Mouse (Mus musculus) neural tube, embryonic 13.5 days (tissue): Measurements from ENCODE around the gene Ppp6c. TPM values are rescaled to one million over a fixed set of nuclear protein-coding genes. Genes with fewer than 3 reads are reported as not detected.
A peak's percentile ranks its signal among the peaks of the same experiment; 100 is the strongest.
"Not testable (repeated sequence)": the region's sequence is repeated elsewhere in the genome, so short reads cannot be mapped to it uniquely, and the experiment has no call there.

Experiments
- ATAC-seq: fragments of 200-750 bp; cut with Nextera tagmentation; 2 replicates; pipeline ENCODE4 v1.8.0; 2017; ENCODE audit warnings: low read depth, mild to moderate bottlenecking, moderate TSS enrichment, moderate library complexity
- H3K27ac ChIP-seq: fragments of 300-500 bp; sonication (generic); replicated peaks from 2 replicates; pipeline ENCODE4 v1.5.1; 2015; ENCODE audit warnings: moderate library complexity, mild to moderate bottlenecking, inconsistent platforms
- H3K27me3 ChIP-seq: fragments of 300-500 bp; sonication (generic); 2 replicates; pipeline ENCODE4 v1.6.1; 2015; ENCODE audit warnings: mild to moderate bottlenecking, inconsistent platforms
- H3K36me3 ChIP-seq: fragments of 300-500 bp; sonication (generic); 2 replicates; pipeline ENCODE4 v1.6.1; 2015; ENCODE audit warnings: mild to moderate bottlenecking, inconsistent platforms
- H3K4me1 ChIP-seq: fragments of 300-500 bp; sonication (generic); replicated peaks from 2 replicates; pipeline ENCODE4 v1.6.1; 2015; ENCODE audit warnings: inconsistent platforms
- H3K4me2 ChIP-seq: fragments of 300-500 bp; sonication (generic); 2 replicates; pipeline ENCODE4 v1.6.1; 2015; ENCODE audit warnings: inconsistent platforms, mild to moderate bottlenecking, moderate library complexity
- H3K4me3 ChIP-seq: fragments of 300-500 bp; sonication (generic); 2 replicates; pipeline ENCODE4 v1.5.1; 2015; ENCODE audit warnings: mild to moderate bottlenecking, inconsistent platforms
- H3K9ac ChIP-seq: fragments of 300-500 bp; sonication (generic); 2 replicates; pipeline ENCODE4 v1.6.1; 2015; ENCODE audit warnings: moderate library complexity, mild to moderate bottlenecking, inconsistent platforms
- H3K9me3 ChIP-seq: fragments of 300-500 bp; sonication (generic); 2 replicates; pipeline ENCODE4 v1.6.1; 2016; ENCODE audit warnings: inconsistent platforms
- WGBS: fragments of 180-500 bp; shearing (Covaris S2); methylation state at CpG from one replicate; pipeline ENCODE4 v1.1.7; 2015; 5-methylcytosine and 5-hydroxymethylcytosine counted together
- polyA plus RNA-seq: library from polyadenylated mRNA; unstranded; fragments of >200 nt; fragmentation: Nextera tagmentation; extraction: Ambion mirVana; gene quantifications from 2 replicates; pipeline ENCODE4 v1.2.1, GENCODE M21; 2015

Ppp6c gene
- 74.1 and 74.7 TPM in 2 replicates for polyA plus RNA-seq

- peak; percentile 98 for ATAC-seq
- Histone ChIP-seq H3K4me3 (peak within 1 kb of the TSS; percentile 65), H3K9me3 (no peaks in the 10 kb centered on the region), H3K36me3 (no peaks in the 10 kb centered on the region), H3K9ac (peak within 1 kb of the TSS; percentile 89), H3K27me3 (no peaks in the 10 kb centered on the region), H3K4me2 (peak within 1 kb of the TSS; percentile 76), H3K4me1 (peaks cover 25% of the 10 kb centered on the region), H3K27ac (peak within 1 kb of the TSS; percentile 92)
- under 1% methylated on average over 44 of the region's 56 CpGs for WGBS
Observed at GRCm38 (mm10) chr2:39226019-39226640, at the start of gene Ppp6c. Gene Ppp6c (minus strand): TSS chr2:39226451.

DNA sequence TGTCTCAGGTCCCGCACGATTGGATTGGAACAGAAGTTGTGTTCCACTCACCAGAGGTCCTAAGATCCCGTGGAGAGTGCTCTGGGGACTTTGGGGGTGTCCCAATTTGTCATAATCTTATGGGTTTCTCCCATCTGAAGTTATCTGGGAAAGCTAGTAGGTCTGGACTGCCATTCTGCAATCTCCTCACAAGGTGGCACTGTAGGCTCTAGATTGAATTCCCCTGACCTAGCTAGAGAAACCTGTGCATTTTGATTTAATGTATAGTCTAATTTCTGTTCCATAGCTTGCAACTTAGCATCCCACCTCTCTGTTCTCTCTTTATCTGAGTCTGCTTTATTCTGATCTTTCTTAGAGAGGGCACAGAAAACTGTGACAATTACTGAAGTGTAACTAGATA lies 42.1 kb upstream of the Ppp6c start:
- Histone ChIP-seq H3K4me1 (no peaks in the 10 kb centered on the region), H3K4me3 (no peak overlapping the region), H3K27ac (no peak overlapping the region), H3K9ac (no peak overlapping the region), H3K9me3 (peaks cover 14% of the 10 kb centered on the region), H3K27me3 (no peaks in the 10 kb centered on the region), H3K4me2 (no peak overlapping the region), H3K36me3 (no peaks in the 10 kb centered on the region)
- ATAC-seq: no peak
- WGBS: 51% methylated on average over 3 of the region's 3 CpGs

DNA sequence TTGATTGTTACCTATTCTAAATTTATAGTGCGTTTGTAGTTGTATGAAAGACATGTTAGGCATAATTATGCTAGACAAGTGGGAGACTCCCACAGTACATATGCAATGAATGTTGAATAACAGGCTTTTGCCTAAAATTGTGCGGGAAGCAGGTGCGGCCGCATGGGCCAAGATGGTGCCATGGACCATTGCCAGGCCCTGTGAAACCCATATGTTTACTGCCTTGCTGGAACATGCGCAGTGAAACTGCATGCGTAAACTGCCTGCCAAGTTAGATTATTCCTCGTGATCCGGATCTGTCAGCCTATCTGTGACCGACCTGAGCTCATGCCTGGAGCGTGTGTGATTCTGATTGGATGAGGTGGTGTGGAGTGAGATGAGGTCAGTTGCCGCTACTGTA lies 26.0 kb upstream of the Ppp6c start:
- ATAC-seq, H3K27ac ChIP-seq, H3K27me3 ChIP-seq, H3K9me3 ChIP-seq, H3K4me3 ChIP-seq, H3K4me2 ChIP-seq, H3K9ac ChIP-seq, H3K4me1 ChIP-seq, H3K36me3 ChIP-seq: not testable (repeated sequence)
- 94% methylated on average over 11 of the region's 11 CpGs for WGBS

- WGBS: 94% methylated on average over 10 of the region's 11 CpGs
- H3K36me3 ChIP-seq, H3K4me1 ChIP-seq, H3K4me3 ChIP-seq, ATAC-seq, H3K4me2 ChIP-seq, H3K27me3 ChIP-seq, H3K27ac ChIP-seq, H3K9ac ChIP-seq, H3K9me3 ChIP-seq: not testable (repeated sequence)
Observed at GRCm38 (mm10) chr2:39246862-39247261, 20.6 kb upstream of the Ppp6c start.

GRCm38 (mm10) chr2:39226731-39227130 lies 480 bp upstream of the Ppp6c start:
- Histone ChIP-seq H3K27ac (0 out of 2 replicates have a peak overlapping the region, but pooled peaks have one; percentile 92), H3K4me3 (peak overlapping the region; percentile 65), H3K9me3 (no peaks in the 10 kb centered on the region), H3K4me2 (peak overlapping the region; percentile 54), H3K9ac (peak overlapping the region; percentile 55; the same call in 1 of the 2 replicates), H3K4me1 (peaks cover 25% of the 10 kb centered on the region), H3K27me3 (no peaks in the 10 kb centered on the region), H3K36me3 (no peaks in the 10 kb centered on the region)
- ATAC-seq: peak; percentile 7
- 36% methylated on average over 3 of the region's 3 CpGs for WGBS

DNA sequence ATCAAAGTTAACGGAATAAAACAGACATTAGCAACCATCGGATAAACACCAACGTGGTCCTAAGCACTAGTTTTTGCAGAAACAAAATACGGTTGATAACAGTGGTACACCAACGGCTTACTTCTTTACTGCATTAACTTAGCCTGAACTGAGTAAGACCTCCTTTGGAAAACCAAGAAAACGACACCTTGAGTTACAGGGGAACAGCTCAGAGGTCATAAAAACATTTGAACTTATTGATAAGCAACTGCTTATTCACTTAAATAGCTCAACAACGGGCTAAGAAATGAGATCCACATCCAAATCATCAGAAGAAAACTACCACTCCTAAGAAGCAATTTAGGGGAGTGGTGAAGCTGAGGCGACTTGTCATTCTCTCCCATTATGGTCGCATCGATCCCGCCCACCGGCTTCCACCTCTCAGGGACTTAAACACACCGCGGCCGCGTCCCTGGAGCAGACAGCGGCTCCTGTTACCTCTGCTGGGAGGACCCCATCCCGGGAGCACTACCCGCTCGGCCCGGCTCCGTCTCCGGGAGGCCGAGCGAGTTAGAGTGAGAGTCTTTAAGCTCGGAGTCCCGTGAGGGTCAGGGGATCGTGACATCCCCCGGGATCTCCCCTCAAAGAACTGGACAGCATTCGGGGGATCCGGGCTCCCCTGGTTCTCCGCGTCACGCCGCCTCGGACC lies 776 bp downstream of the Ppp6c start:
- WGBS: 6% methylated on average over 29 of the region's 36 CpGs
- peak; percentile 77 for ATAC-seq
- Histone ChIP-seq H3K27ac (peak overlapping the region; percentile 92), H3K4me3 (peak overlapping the region; percentile 65), H3K9ac (peak overlapping the region; percentile 89), H3K4me2 (peak overlapping the region; percentile 76), H3K4me1 (peaks cover 25% of the 10 kb centered on the region)
- H3K27me3 ChIP-seq, H3K36me3 ChIP-seq, H3K9me3 ChIP-seq: not testable (repeated sequence)

- H3K4me3 ChIP-seq: peak overlapping the region; percentile 65
- H3K27ac ChIP-seq: no peak overlapping the region
- no peaks in the 10 kb centered on the region for H3K27me3 ChIP-seq
- peak overlapping the region; percentile 89; the same call in 1 of the 2 replicates for H3K9ac ChIP-seq
- H3K4me2 ChIP-seq: peak overlapping the region; percentile 76
- no peaks in the 10 kb centered on the region for H3K36me3 ChIP-seq
- H3K4me1 ChIP-seq: peaks cover 25% of the 10 kb centered on the region
- no peak for ATAC-seq
- H3K9me3 ChIP-seq: no peaks in the 10 kb centered on the region
Observed at GRCm38 (mm10) chr2:39224621-39225020, 1.6 kb downstream of the Ppp6c start.

- ATAC-seq: no peak
- H3K27ac ChIP-seq: no peak overlapping the region
- H3K4me3 ChIP-seq: no peak overlapping the region
- no peaks in the 10 kb centered on the region for H3K36me3 ChIP-seq
- no peaks in the 10 kb centered on the region for H3K9me3 ChIP-seq
- H3K4me2 ChIP-seq: no peak overlapping the region
- H3K4me1 ChIP-seq: peaks cover 24% of the 10 kb centered on the region
- H3K9ac ChIP-seq: no peak overlapping the region
- no peaks in the 10 kb centered on the region for H3K27me3 ChIP-seq
- 96% methylated on average over 6 of the region's 6 CpGs for WGBS
Observed at GRCm38 (mm10) chr2:39220010-39220409, 6.2 kb downstream of the Ppp6c start.

DNA sequence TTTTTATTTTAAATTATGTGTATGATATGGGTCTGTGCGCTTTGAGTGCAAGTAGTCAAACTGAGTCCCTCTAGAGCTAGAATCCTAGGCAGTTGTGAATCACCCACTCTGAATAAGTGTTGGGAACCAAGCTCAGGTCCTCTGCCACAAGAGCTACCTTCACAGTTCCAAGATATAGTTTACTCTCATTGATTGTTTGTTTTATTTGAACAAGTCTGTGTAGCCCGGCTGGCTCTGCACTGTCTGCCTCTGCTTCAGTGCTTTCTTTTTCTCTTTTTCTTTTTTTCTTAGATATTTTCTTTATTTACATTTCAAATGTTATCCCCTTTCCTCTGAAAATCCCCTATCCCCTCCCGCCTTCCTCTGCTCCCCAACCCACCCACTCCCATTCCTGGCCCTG lies 7.2 kb downstream of the Ppp6c start:
- Histone ChIP-seq H3K27me3 (no peaks in the 10 kb centered on the region), H3K4me2 (no peak overlapping the region), H3K36me3 (no peaks in the 10 kb centered on the region), H3K27ac (no peak overlapping the region), H3K4me1 (peaks cover 15% of the 10 kb centered on the region), H3K9ac (no peak overlapping the region), H3K4me3 (no peak overlapping the region), H3K9me3 (no peaks in the 10 kb centered on the region)
- ATAC-seq: no peak
- 88% methylated on average over 3 of the region's 3 CpGs for WGBS

DNA sequence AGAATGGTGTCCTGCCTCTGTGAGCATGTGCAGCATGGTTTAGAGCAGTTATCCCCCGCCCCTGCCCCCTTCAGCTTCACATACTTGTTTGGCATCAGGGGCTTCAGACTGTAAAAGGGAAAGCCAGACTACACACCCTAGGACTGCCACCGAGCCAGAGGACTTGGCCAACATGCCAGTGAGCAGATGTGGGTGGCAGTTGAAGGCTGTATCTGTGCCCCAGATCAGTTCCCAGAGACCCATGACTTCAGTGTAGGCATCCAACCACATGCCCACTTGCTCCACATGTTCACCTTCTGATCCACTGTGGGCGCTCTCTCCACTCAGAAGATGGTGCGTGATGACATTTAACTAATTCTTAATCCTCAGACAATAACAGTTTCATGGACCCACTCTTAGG lies 9.1 kb downstream of the Ppp6c start:
- ATAC-seq: no peak
- H3K4me2 ChIP-seq: no peak overlapping the region
- whole genome bisulfite sequencing: 100% methylated on average over 4 of the region's 4 CpGs

DNA sequence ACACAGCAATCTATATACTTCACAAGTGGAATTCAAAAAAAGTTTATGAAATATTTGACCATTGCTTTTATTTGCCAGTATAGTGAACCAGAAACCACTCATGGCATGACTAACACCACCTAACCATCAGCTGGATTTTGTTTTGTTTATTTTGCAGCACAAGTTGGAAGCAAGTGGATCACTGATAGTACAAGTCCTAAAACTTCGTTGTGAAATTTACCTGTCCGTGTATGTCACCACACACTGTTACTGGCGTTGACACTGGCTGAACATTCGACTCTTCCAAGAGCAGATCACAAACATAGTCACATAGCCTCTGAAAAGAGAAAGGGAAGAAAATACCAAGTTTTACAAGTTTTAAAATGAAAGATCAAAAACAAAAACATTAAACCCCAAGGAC lies 15.5 kb downstream of the Ppp6c start:
- Histone ChIP-seq H3K9ac (no peak overlapping the region), H3K4me2 (no peak overlapping the region), H3K27me3 (no peaks in the 10 kb centered on the region), H3K4me1 (peaks cover 6% of the 10 kb centered on the region; the same call in 1 of the 2 replicates), H3K27ac (no peak overlapping the region), H3K36me3 (peaks cover 6% of the 10 kb centered on the region; the same call in 1 of the 2 replicates), H3K9me3 (no peaks in the 10 kb centered on the region), H3K4me3 (no peak overlapping the region)
- WGBS: 91% methylated on average over 4 of the region's 4 CpGs
- ATAC-seq: no peak

More for the DNA sequence above, 9.1 kb downstream of the Ppp6c start:
- Histone ChIP-seq H3K36me3 (no peaks in the 10 kb centered on the region), H3K9ac (no peak overlapping the region), H3K27ac (no peak overlapping the region), H3K4me3 (no peak overlapping the region), H3K27me3 (no peaks in the 10 kb centered on the region), H3K4me1 (peaks cover 8% of the 10 kb centered on the region; the same call in 1 of the 2 replicates), H3K9me3 (no peaks in the 10 kb centered on the region)

DNA sequence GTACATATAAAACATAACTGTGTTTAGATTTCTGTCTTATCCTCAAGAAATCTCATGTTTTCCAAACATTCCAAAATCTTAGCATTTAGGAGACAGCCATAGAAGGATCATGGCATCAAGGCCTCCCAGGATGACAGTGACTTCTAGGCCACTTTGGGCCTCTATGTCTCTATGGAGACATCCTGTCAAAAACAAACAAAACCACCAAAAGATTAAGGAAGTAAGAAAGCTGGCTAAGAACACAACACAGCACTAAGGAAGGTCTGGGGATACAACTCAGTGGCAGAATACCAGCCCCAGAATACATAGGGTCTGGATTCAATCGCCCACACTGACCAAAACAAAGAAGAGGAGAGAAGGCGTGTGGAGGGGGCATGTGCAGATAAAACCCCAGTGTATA lies 22.9 kb downstream of the Ppp6c start:
- Histone ChIP-seq H3K27ac (no peak overlapping the region), H3K4me3 (no peak overlapping the region), H3K9ac (no peak overlapping the region), H3K4me1 (no peaks in the 10 kb centered on the region), H3K36me3 (peaks cover 30% of the 10 kb centered on the region), H3K27me3 (no peaks in the 10 kb centered on the region), H3K9me3 (no peaks in the 10 kb centered on the region), H3K4me2 (no peak overlapping the region)
- no peak for ATAC-seq
- 93% methylated on average over 2 of the region's 2 CpGs for WGBS
